Mouse (Mus musculus): Measurements from ENCODE around the gene Gm5771.
"Not testable (repeated sequence)": the region's sequence is repeated elsewhere in the genome, so short reads cannot be mapped to it uniquely, and the experiment has no call there.

Gene Gm5771

DNA sequence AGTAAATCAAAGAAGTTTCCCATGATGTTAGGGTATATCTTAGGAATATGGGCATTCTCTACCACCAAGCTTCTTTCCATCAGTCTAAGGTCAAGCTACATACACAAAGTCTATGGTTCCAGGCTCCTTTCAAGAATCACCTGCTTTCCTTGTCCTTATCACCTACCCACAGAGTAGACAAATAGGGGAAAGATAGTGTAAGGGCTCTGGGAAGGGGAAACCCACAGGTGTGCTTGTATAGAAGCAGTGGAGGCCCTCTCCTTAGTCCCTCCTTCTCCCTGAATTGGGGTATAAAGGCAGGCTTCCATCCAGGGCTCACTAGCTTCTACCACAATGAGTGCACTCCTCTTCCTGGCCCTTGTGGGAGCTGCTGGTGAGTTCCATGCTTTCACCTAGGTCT is at the start of gene Gm5771:
Gene Gm5771, plus strand, starts transcription at position 301 of the 400 bp plus-strand sequence.
- DNase-seq (ENCODE audit: low read depth, low spot score) = not testable (repeated sequence)

DNA sequence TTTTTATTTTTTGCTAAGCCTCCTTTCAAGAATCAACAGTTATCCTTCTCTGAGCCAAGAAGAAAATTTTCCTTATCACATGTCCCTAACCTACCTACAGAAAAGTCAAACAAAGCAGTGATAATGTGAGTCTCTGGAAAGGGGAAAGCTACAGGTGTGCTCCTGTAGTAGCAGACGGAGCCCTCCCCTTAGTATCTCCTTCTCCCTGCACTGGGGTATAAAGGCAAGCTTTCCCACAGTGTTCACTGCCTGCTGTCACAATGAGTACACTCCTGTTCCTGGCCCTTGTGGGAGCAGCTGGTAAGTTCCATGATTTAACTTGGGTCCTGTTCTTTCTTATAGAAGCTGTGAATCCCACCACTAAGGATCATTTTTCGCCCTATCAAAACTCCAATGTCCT is 38.2 kb upstream of the Gm5771 start, which contains the start of gene Try10:
Gene Try10, plus strand, starts transcription at position 174 of the 400 bp plus-strand sequence.
- no peak for DNase-seq (ENCODE audit: low read depth, low spot score)

DNA sequence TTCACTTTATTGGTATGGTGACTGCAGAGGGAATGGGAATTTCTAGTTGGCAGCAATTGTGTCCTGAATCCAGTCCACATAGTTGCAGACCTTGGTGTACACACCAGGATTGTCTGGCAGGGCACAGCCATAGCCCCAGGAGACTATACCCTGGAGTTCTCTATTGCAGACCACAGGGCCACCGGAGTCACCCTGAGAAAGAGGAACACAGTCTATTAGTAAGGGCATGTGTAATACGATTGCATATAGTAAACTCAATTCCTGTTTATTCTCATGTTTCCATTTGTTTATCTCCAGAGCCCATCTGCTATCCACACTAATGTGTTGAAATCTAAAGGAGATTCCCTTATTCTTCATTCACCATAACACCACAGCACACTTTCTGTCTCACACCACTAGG is 18.4 kb upstream of the Gm5771 start:
- not testable (repeated sequence) for DNase-seq (ENCODE audit: low read depth, low spot score)

DNA sequence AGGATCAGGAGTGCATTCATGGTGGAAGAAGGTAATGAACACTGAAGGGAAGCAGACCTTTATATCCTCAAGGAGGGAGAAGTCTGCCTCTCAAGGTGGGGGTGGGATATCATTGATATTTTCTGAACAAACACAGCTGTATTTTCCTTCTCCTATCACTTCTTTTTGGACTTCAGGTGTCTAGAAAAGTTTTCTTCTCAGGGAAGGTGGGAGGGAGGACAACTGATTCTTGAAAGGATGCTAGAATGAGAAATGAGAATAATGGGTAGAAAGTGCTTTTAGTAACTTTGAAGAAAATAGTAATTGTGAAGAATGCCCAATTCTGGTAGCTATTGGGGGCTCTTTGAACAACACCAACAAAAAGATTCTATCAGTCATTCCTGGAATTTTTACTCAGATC is 14.6 kb upstream of the Gm5771 start, which contains the start of gene Prss3:
Gene Prss3, minus strand, starts transcription at position 101 of the 400 bp plus-strand sequence.
- not testable (repeated sequence) for DNase-seq (ENCODE audit: low read depth, low spot score)

DNA sequence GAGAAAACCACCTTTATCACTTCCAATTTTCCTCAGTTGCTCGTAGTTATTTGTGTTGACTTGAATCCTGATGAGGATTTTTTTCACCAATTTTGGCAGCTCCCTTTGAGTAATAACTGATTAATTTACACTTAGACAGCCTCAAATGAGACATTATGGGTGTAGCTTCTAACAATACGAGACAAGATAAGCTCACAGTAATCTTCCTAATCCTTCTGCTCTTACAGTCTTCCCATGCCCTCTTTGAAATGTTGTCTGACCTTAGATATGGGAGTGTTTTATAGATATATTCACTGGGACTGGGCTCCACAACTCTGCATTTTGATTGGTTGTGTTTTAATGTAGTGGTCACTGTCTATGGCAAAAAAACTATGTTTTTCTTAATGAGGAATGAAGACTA is 5.4 kb upstream of the Gm5771 start:
- DNase-seq (ENCODE audit: low read depth, low spot score) = no peak

DNA sequence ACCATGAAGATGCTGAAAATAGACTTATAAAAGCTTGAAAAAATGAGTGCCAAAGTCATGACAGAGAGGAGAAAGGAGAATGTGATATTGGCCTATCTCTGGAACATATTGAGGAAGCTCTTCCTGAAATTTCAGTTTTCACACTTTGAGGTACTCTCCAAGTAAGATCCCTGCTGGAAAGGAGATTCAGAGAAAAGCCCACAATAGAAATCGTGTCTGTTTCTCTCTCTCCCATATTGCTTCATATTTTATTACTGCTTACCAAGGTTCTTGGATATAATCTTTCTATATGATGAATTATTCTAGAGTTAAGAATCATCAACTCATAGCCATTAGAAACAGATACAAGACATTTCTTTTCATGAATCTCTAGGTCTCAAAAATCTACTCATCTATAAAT is 516 bp upstream of the Gm5771 start:
- peak; percentile 37 for DNase-seq (ENCODE audit: low read depth, low spot score)

DNA sequence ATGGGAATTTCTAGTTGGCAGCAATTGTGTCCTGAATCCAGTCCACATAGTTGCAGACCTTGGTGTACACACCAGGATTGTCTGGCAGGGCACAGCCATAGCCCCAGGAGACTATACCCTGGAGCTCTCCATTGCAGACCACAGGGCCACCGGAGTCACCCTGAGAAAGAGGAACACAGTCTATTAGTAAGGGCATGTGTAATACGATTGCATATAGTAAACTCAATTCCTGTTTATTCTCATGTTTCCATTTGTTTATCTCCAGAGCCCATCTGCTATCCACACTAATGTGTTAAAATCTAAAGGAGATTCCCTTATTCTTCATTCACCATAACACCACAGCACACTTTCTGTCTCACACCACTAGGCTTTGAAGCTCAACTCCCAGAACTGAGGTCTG is 50.1 kb downstream of the Gm5771 start:
- DNase-seq (ENCODE audit: low read depth, low spot score) = not testable (repeated sequence)

DNA sequence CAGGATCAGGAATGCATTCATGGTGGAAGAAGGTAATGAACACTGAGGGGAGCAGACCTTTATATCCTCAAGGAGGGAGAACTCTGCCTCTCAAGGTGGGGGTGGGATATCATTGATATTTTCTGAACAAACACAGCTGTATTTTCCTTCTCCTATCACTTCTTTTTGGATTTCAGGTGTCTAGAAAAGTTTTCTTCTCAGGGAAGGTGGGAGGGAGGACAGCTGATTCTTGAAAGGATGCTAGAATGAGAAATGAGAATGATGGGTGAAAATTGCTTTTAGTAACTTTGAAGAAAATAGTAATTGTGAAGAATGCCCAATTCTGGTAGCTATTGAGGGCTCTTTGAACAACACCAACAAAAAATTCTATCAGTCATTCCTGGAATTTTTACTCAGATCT is 53.9 kb downstream of the Gm5771 start, which contains the start of gene Gm10334:
Gene Gm10334, minus strand, starts transcription at position 101 of the 400 bp plus-strand sequence.
- not testable (repeated sequence) for DNase-seq (ENCODE audit: low read depth, low spot score)

Measured in brain, adult 2 months (tissue).